Mouse (Mus musculus): ENCODE measurements at regions not wholly inside any gene's neighbourhood (a gene's known extent, or its start where the extent isn't known, plus 50 kb on each side); places are given as distances from the start of the nearest gene placed in this dataset.

DNA sequence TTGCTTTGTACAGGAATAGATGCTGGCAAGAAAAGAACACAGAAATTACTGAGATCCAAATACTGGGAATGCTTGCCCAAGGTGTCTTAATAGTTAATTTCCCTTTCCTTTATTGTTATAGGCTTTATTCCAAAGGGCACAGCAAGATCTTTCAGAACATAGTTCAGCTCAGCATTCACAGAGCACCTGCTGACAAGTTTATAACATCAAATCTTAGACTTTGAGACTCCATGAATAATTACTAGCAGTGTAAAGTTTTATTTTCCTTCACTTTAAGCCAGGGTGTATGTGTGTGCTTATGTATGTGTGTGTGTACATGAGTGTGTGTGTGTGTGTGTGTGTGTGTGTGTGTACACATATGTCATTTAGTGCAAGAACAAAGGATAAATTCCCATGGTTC is 999.8 kb upstream of the Crim1 start:
- no peak for DNase-seq

DNA sequence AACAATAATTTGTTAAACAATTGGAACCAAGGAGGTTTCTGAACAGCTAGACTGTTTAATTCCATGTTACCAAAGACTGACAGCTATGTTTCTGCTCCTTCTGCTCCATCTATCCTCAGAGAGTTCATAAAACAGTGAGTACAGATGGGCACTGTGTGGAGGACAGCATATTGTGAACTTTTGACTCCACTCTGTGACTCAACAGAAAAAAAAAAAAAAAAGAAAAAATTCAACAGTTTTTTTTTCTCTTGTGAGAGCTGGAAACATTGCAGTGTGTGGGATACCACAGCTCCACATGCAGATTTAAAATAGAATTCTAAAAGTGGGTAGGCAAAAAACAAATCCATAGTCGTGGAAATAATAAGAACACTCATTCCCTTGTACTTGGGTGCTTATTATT is 999.4 kb upstream of the Crim1 start:
- DNase-seq: no peak

DNA sequence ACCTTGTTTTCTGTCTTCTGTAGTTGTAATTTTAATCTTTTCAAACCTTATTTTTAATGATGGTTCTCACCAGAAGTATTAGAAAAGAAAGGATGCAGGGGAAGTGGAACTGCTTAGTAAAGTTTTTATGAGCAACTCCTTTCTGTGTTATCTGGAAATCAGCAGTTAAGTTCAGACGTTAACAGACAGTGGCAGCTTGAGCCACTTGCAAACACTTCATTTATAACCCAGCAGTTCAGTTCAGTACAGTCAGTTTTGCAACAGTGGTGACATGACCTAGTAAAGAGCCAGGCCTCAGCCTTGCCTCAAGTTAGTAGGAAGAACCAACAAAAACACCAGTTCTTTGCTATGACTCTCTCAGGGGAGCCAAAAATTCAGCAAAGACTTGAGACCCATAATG is 989.1 kb upstream of the Crim1 start:
- no peak for DNase-seq

DNA sequence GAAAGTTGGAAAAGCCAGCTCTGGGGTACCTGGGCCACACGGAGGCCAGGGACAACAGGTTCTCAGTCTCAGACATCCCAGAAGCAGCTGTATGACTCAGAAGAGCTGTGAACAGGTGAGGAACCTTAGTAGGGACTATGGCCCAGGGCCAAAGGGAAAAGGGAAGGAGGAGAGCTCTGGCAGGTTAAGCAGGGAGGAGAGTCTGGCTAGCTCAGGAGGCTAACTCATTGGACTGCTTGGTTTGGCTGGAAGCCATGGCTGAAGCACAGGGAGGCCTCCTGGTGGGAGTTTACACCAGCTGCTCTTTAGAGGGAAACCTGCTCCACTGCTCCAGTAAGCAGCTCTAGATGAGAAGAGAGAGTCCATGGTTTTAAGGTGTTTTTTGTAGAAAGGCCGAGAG is 955.0 kb upstream of the Crim1 start:
- peak; percentile 2 to 3 for DNase-seq
